Mouse (Mus musculus) kidney, postnatal 0 days (tissue): ENCODE measurements at regions not wholly inside any gene's neighbourhood (a gene's known extent, or its start where the extent isn't known, plus 50 kb on each side); places are given as distances from the start of the nearest gene placed in this dataset.
A peak's percentile ranks its signal among the peaks of the same experiment; 100 is the strongest.

Source experiments
- ATAC-seq: fragments of 200-750 bp; cut with Nextera tagmentation; replicated peaks from 2 replicates; pipeline ENCODE4 v1.8.0; 2017; ENCODE audit warnings: low read depth, moderate number of reproducible peaks, moderate TSS enrichment, moderate library complexity; ENCODE audit not compliant: low FRiP score
- DNase-seq: peaks from one replicate; pipeline ENCODE4 v3.0.0-alpha.2; 2016; ENCODE audit warnings: low spot score
- H3K27ac ChIP-seq: fragments of 300-500 bp; sonication (generic); 2 replicates; pipeline ENCODE4 v1.5.1; 2014; ENCODE audit warnings: mild to moderate bottlenecking
- H3K27me3 ChIP-seq: fragments of 300-500 bp; sonication (generic); 2 replicates; pipeline ENCODE4 v1.6.1; 2014; ENCODE audit warnings: low read length, mixed read lengths; ENCODE audit not compliant: insufficient read depth
- H3K36me3 ChIP-seq: fragments of 300-500 bp; sonication (generic); 2 replicates; pipeline ENCODE4 v1.6.1; 2014; ENCODE audit warnings: low read length, mixed read lengths; ENCODE audit not compliant: insufficient read depth
- H3K4me1 ChIP-seq: fragments of 300-500 bp; sonication (generic); replicated peaks from 2 replicates; pipeline ENCODE4 v1.6.1; 2014; ENCODE audit warnings: antibody characterized with exemption, low read length, mixed read lengths; ENCODE audit not compliant: insufficient read depth
- H3K4me2 ChIP-seq: fragments of 300-500 bp; sonication (generic); 2 replicates; pipeline ENCODE4 v1.6.1; 2014; ENCODE audit warnings: mild to moderate bottlenecking, low read length, moderate library complexity, mixed read lengths
- H3K4me3 ChIP-seq: fragments of 300-500 bp; sonication (generic); replicated peaks from 2 replicates; pipeline ENCODE4 v1.5.1; 2014; ENCODE audit warnings: low read depth, low read length
- H3K9ac ChIP-seq: fragments of 300-500 bp; sonication (generic); 2 replicates; pipeline ENCODE4 v1.6.1; 2014; ENCODE audit warnings: low read depth, low read length
- H3K9me3 ChIP-seq: fragments of 300-500 bp; sonication (generic); replicated peaks from 2 replicates; pipeline ENCODE4 v1.6.1; 2016; ENCODE audit warnings: low read length, inconsistent platforms, mixed read lengths
- CTCF ChIP-seq: IDR thresholded peaks from 2 replicates; pipeline ENCODE4 v1.5.1; 2016; ENCODE audit warnings: antibody characterized with exemption, low read depth, mild to moderate bottlenecking, moderate library complexity
- WGBS: fragments of 180-500 bp; shearing (Covaris S2); extraction: QIAGEN DNeasy Blood & Tissue Kit; methylation state at CpG from one replicate; pipeline ENCODE4 v1.1.7; 2014; 5-methylcytosine and 5-hydroxymethylcytosine counted together

GRCm38 (mm10) chr1:184402985-184403384, 329.4 kb downstream of the Hlx start:
- no peak overlapping the region for H3K27ac ChIP-seq
- 58% methylated on average over 6 of the region's 6 CpGs for WGBS

GRCm38 (mm10) chr1:184395215-184395614, 337.2 kb downstream of the Hlx start:
- ATAC-seq = no peak
- WGBS = 57% methylated on average over 15 of the region's 15 CpGs
- Histone ChIP-seq H3K4me1 (no peaks in the 10 kb centered on the region), H3K9ac (no peak overlapping the region), H3K4me2 (no peak overlapping the region), H3K27me3 (no peaks in the 10 kb centered on the region), H3K4me3 (no peak overlapping the region), H3K9me3 (no peaks in the 10 kb centered on the region), H3K27ac (no peak overlapping the region), H3K36me3 (no peaks in the 10 kb centered on the region)
- TF ChIP-seq CTCF = peak; percentile 80
- DNase-seq = peak; percentile 62

More at GRCm38 (mm10) chr1:184402985-184403384, 329.4 kb downstream of the Hlx start:
- Histone ChIP-seq H3K9me3 (no peaks in the 10 kb centered on the region), H3K4me2 (no peak overlapping the region), H3K27me3 (no peaks in the 10 kb centered on the region; the same call in 1 of the 2 replicates), H3K36me3 (no peaks in the 10 kb centered on the region), H3K4me1 (no peaks in the 10 kb centered on the region), H3K9ac (no peak overlapping the region), H3K4me3 (no peak overlapping the region)
- ATAC-seq = no peak
- DNase-seq = no peak
- no peak for TF ChIP-seq CTCF

GRCm38 (mm10) chr1:184394559-184395194, 337.7 kb downstream of the Hlx start:
- peak; percentile 19 for DNase-seq

GRCm38 (mm10) chr1:184384088-184384823, 348.2 kb downstream of the Hlx start:
- H3K4me2 ChIP-seq = no peak overlapping the region
- ATAC-seq = no peak
- no peak overlapping the region for H3K9ac ChIP-seq
- no peak for DNase-seq
- H3K36me3 ChIP-seq = no peaks in the 10 kb centered on the region
- no peak overlapping the region for H3K4me3 ChIP-seq
- H3K9me3 ChIP-seq = no peaks in the 10 kb centered on the region
- H3K27ac ChIP-seq = no peak overlapping the region
- H3K4me1 ChIP-seq = no peaks in the 10 kb centered on the region
- H3K27me3 ChIP-seq = no peaks in the 10 kb centered on the region
- no peak for TF ChIP-seq CTCF
- WGBS = 61% methylated on average over 7 of the region's 7 CpGs

More at GRCm38 (mm10) chr1:184394559-184395194, 337.7 kb downstream of the Hlx start:
- no peak overlapping the region for H3K27ac ChIP-seq
- H3K4me3 ChIP-seq = no peak overlapping the region
- no peaks in the 10 kb centered on the region for H3K4me1 ChIP-seq
- no peak for TF ChIP-seq CTCF
- 56% methylated on average over 12 of the region's 12 CpGs for WGBS
- no peak overlapping the region for H3K9ac ChIP-seq
- no peaks in the 10 kb centered on the region for H3K36me3 ChIP-seq
- no peaks in the 10 kb centered on the region for H3K9me3 ChIP-seq
- no peak overlapping the region for H3K4me2 ChIP-seq
- ATAC-seq = no peak
- no peaks in the 10 kb centered on the region for H3K27me3 ChIP-seq

GRCm38 (mm10) chr1:184378665-184379064, 344.6 kb upstream of the 1700056E22Rik start:
- no peak overlapping the region for H3K4me3 ChIP-seq
- H3K27me3 ChIP-seq = no peaks in the 10 kb centered on the region
- DNase-seq = no peak
- no peak overlapping the region for H3K4me2 ChIP-seq
- 61% methylated on average over 1 of the region's 1 CpGs for WGBS
- H3K36me3 ChIP-seq = no peaks in the 10 kb centered on the region
- TF ChIP-seq CTCF = peak; percentile 8; the same call in 1 of the 2 replicates
- H3K4me1 ChIP-seq = no peaks in the 10 kb centered on the region
- H3K27ac ChIP-seq = no peak overlapping the region
- no peak for ATAC-seq
- no peaks in the 10 kb centered on the region for H3K9me3 ChIP-seq
- H3K9ac ChIP-seq = no peak overlapping the region

GRCm38 (mm10) chr1:184365026-184365425, 330.9 kb upstream of the 1700056E22Rik start:
- Histone ChIP-seq H3K27me3 (no peaks in the 10 kb centered on the region), H3K27ac (no peak overlapping the region), H3K4me1 (no peaks in the 10 kb centered on the region), H3K9ac (no peak overlapping the region), H3K9me3 (no peaks in the 10 kb centered on the region), H3K4me3 (no peak overlapping the region), H3K4me2 (no peak overlapping the region), H3K36me3 (no peaks in the 10 kb centered on the region)
- DNase-seq (no peak), ATAC-seq (no peak)
- TF ChIP-seq CTCF = no peak

- Histone ChIP-seq H3K9me3 (no peaks in the 10 kb centered on the region), H3K9ac (no peak overlapping the region), H3K4me2 (no peak overlapping the region), H3K27me3 (no peaks in the 10 kb centered on the region), H3K4me3 (no peak overlapping the region), H3K36me3 (no peaks in the 10 kb centered on the region), H3K4me1 (no peaks in the 10 kb centered on the region), H3K27ac (no peak overlapping the region)
- WGBS = 75% methylated on average over 6 of the region's 6 CpGs
- TF ChIP-seq CTCF = no peak
- no peak for DNase-seq
- ATAC-seq = no peak
These were observed 324.1 kb upstream of the 1700056E22Rik start for GRCm38 (mm10) chr1:184358226-184358568.
